Mouse (Mus musculus): ENCODE measurements around the gene Gm28047.

The Gm28047 gene

GRCm38 (mm10) chr15:102515791-102516190 lies 109.1 kb downstream of the Gm28047 start:
- no peak for TF ChIP-seq GATA4 (IDR thresholded peaks at IDR 0.05; ENCODE audit: insufficient replicate concordance, low read length)

- no peak for TF ChIP-seq GATA4 (IDR thresholded peaks at IDR 0.05; ENCODE audit: insufficient replicate concordance, low read length)
Observed at GRCm38 (mm10) chr15:102515261-102515660, 109.6 kb downstream of the Gm28047 start.

- TF ChIP-seq GATA4 (IDR thresholded peaks at IDR 0.05; ENCODE audit: insufficient replicate concordance, low read length), result no peak
Observed at GRCm38 (mm10) chr15:102513004-102513403, 111.9 kb downstream of the Gm28047 start.

- TF ChIP-seq GATA4 (IDR thresholded peaks at IDR 0.05; ENCODE audit: insufficient replicate concordance, low read length), result no peak
Observed at GRCm38 (mm10) chr15:102512471-102512870, 112.4 kb downstream of the Gm28047 start.

- TF ChIP-seq GATA4 (IDR thresholded peaks at IDR 0.05; ENCODE audit: insufficient replicate concordance, low read length), result no peak
Observed at GRCm38 (mm10) chr15:102512010-102512409, 112.9 kb downstream of the Gm28047 start.

GRCm38 (mm10) chr15:102511285-102511833 lies 113.5 kb downstream of the Gm28047 start:
- TF ChIP-seq GATA4 (IDR thresholded peaks at IDR 0.05; ENCODE audit: insufficient replicate concordance, low read length), result no peak

GRCm38 (mm10) chr15:102510590-102511284 lies 114.1 kb downstream of the Gm28047 start:
- TF ChIP-seq GATA4 (IDR thresholded peaks at IDR 0.05; ENCODE audit: insufficient replicate concordance, low read length), result peak; percentile 61; the same call in 1 of the 2 replicates

GRCm38 (mm10) chr15:102510110-102510509 lies 114.8 kb downstream of the Gm28047 start:
- no peak for TF ChIP-seq GATA4 (IDR thresholded peaks at IDR 0.05; ENCODE audit: insufficient replicate concordance, low read length)

- no peak for TF ChIP-seq GATA4 (IDR thresholded peaks at IDR 0.05; ENCODE audit: insufficient replicate concordance, low read length)
Observed at GRCm38 (mm10) chr15:102508336-102508735, 116.5 kb downstream of the Gm28047 start.

- no peak for TF ChIP-seq GATA4 (IDR thresholded peaks at IDR 0.05; ENCODE audit: insufficient replicate concordance, low read length)
Observed at GRCm38 (mm10) chr15:102507561-102507960, 117.3 kb downstream of the Gm28047 start.

GRCm38 (mm10) chr15:102506864-102507263 lies 118.0 kb downstream of the Gm28047 start:
- no peak for TF ChIP-seq GATA4 (IDR thresholded peaks at IDR 0.05; ENCODE audit: insufficient replicate concordance, low read length)

- TF ChIP-seq GATA4 (IDR thresholded peaks at IDR 0.05; ENCODE audit: insufficient replicate concordance, low read length), result no peak
Observed at GRCm38 (mm10) chr15:102506464-102506830, 118.4 kb downstream of the Gm28047 start.

GRCm38 (mm10) chr15:102505770-102506463 lies 119.0 kb downstream of the Gm28047 start:
- TF ChIP-seq GATA4 (IDR thresholded peaks at IDR 0.05; ENCODE audit: insufficient replicate concordance, low read length), result no peak

GRCm38 (mm10) chr15:102505073-102505769 lies 119.6 kb downstream of the Gm28047 start:
- no peak for TF ChIP-seq GATA4 (IDR thresholded peaks at IDR 0.05; ENCODE audit: insufficient replicate concordance, low read length)

- no peak for TF ChIP-seq GATA4 (IDR thresholded peaks at IDR 0.05; ENCODE audit: insufficient replicate concordance, low read length)
Observed at GRCm38 (mm10) chr15:102503924-102504782, 120.7 kb downstream of the Gm28047 start.
